Mouse (Mus musculus) embryonic stem cell, embryonic (primary cell): Measurements from ENCODE around the gene Psme3.

ENCODE experiments used
- CTCF ChIA-PET, 4 experiments: fragments of 300-600 bp in 2 of 4; fragments of 350-600 bp in 2 of 4; sonication (Branson Sonifier 250); formaldehyde crosslinking; loops; one replicate each; lab custom pipeline; 2022; ENCODE audit warnings: inconsistent platforms in 2 of 4; lab: Charles Lee
- POLR2A ChIA-PET, 4 experiments: fragments of 300-600 bp in 2 of 4; fragments of 350-600 bp in 2 of 4; sonication (Branson Sonifier 250); formaldehyde crosslinking; loops; one replicate each; lab custom pipeline; 2022; ENCODE audit warnings: antibody characterized with exemption in 4 of 4, inconsistent platforms in 1 of 4; lab: Charles Lee

Gene Psme3

DNA sequence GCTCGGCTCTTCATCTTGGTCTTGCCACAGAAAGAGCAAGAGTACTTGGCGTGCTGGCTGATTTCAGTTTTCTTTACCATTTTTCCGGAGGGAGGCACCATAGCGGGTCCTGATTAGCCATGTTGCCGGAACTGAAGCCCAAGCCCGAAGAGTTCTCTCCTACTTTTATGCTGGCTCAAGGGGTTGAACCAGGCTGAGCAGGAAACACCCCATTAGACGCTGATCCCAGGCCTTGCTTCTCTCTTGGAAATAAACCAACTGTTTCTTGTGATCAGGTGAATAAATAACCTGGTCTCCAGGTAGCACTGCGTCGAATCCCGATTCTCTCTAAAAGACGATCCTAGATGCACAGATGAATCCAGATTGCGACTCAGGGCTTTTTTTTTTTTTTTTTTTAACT, 37.4 kb downstream of the Psme3 start:
- ChIA-PET CTCF (interaction anchor here (0.7 to 1.8 kb wide), 7 partner anchors 20 to 353 kb away, joined by 3 to 12 read pairs (median 4); no protein-coding TSS in a partner anchor), POLR2A (interaction anchor here (0.6 to 1.7 kb wide), 9 partner anchors 9 to 707 kb away, joined by 3 to 9 read pairs (median 4); partner anchors contain the start of gene Rpl27 (in 1 of the 4))

DNA sequence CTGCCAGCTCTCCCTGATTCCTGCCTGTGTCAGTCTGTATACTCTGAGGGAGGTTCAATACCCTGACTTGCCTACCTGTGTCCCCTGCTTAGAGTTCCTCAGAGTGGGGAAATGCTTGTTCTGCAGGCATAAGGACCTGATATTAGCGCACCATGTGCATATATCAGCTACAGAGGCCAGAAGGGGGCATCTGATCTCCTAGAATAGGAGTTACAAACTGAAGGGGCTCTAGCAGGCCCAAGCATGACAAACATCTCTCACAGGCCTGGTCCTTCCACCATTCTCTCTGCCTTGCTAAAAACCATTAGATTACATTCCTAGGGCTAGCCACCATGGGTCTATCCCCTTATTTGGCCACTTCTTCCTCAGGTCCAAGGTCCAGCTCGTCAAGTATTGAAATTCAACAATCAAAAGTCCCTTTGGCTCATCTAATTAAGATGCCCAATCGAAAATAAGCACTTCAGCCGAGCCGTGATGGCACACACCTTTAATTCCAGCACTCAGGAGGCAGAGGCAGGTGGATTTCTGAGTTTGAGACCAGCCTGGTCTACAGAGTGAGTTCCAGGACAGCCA, 38.5 kb downstream of the Psme3 start:
- CTCF ChIA-PET = interaction anchor here in 3 of 4 experiments (0.5 to 1.8 kb wide), 4 partner anchors 41 to 198 kb away, joined by 4 to 8 read pairs (median 6); no protein-coding TSS in a partner anchor
- POLR2A ChIA-PET = interaction anchor here in 2 of 4 experiments (1.0 to 1.7 kb wide), 4 partner anchors 41 to 87 kb away, joined by 3 to 7 read pairs (median 4); partner anchors contain the start of gene Rpl27 (in 2 of the 2)

DNA sequence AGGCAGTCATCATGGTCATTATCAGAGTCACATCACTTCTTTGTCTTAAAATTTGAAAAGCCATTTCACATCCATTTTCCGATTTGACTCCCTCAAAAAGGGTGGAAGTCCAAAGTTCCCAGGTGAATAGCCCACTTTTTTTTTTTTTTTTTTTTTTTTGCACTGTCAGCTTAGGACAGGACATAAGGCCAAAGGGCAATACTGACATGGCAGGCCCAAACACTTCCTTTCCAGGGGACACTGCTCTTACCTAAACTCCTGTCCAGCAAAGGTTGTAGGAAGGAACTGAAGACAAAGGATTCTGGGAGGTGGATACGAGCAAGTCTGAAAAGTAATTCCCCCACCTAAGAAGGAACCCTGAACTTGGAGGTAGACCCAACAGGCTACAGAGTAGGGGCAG, 39.9 kb downstream of the Psme3 start:
- POLR2A ChIA-PET = interaction anchor here in 2 of 4 experiments (0.6 kb wide), 2 partner anchors 9 to 51 kb away, joined by 3 read pairs; no protein-coding TSS in a partner anchor

DNA sequence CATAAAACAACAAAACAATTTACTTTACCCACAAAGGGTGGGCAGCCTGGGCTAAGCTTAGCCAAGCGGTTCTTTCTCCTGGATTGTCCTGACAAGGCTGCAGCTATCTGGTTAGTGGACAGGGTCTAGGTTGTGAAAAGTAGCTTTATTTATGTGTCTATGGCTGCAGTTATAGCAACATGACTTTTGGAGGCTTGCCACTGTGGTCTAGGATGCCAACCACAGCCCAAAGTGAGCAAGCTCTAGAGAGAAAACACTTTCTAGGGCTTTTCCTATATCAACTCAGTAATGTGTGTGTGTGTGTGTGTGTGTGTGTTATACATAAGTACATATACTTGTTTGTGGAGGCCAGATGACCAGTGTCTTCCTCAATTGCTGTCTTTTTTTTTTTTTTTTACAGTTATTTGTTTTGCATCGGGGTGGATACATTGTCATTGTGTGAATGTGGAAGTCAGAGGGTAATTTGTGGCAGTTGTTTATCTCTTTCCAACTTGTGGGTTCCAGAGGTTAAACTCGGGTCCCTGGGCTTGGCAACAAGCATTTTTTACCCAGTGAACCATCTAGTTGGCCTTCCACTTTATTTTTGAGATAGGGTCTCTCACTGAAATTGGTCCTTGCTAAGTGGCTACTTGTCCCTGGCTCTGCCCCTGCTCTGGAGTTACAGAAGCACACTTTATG, 41.6 kb downstream of the Psme3 start:
- ChIA-PET CTCF (no interaction called here), POLR2A (interaction anchor here in 3 of 4 experiments (0.8 to 1.9 kb wide), 7 partner anchors 9 to 84 kb away, joined by 3 to 5 read pairs (median 4); partner anchors contain the start of gene Rpl27 (in 2 of the 3))

More for the DNA sequence above, 39.9 kb downstream of the Psme3 start:
- CTCF ChIA-PET = interaction anchor here in 2 of 4 experiments (0.5 to 1.1 kb wide), 3 partner anchors 20 to 430 kb away, joined by 3 to 5 read pairs (median 3); no protein-coding TSS in a partner anchor

DNA sequence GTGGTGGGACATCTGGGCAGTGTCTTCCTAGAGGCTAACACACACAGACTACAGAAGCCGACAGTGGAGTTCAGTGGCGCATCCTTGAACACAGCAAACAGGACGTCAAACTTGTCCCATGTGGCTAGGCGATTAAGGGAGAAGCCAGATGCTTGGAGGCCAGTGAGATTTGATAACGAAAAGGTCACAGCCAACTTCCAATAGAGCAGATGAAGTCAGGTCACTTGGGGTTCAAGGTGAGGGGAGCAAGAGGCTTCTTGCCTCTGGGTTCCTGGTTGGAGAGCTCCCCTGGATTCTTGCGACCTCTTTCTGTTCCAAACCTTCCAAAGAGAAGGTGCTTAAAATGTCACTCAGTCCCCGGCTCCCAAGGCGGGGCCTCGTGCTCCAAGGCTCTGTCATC, 43.8 kb downstream of the Psme3 start:
- ChIA-PET POLR2A (interaction anchor here in 2 of 4 experiments (0.6 to 1.6 kb wide), 4 partner anchors 21 to 290 kb away, joined by 3 to 6 read pairs (median 4); partner anchors contain the start of genes Naglu (in 1 of the 2) and Rpl27 (in 1 of the 2)), CTCF (interaction anchor here in 1 of 4 experiments (0.6 to 1.4 kb wide), 2 partner anchors 13 to 25 kb away, joined by 3 read pairs; no protein-coding TSS in a partner anchor)

DNA sequence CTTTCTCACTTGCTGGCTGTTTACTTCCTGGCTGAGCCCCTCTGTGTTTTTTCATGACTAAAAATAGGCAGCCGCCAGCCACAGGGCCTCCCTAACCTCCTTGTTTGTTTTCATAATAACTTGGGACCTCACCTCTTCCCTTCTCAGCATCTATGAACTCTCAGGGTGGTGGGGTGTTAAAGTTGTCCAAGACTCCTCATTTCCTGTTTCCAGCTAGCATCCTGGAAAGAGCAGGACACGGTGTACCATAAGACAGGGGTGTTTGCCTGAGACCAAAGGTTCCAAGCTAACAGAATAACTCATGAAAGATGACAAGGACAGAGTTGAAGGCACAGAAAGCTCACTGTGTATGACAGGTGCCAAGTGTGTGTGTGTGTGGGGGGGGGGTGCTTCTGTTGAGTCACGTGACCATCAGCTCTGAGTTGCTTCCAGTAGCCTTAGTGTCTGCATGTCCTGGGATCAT, 44.7 kb downstream of the Psme3 start:
- ChIA-PET POLR2A (interaction anchor here in 1 of 4 experiments (1.6 kb wide), 1 partner anchor 81 kb away, joined by 6 read pairs; the partner anchor contains the start of gene Rpl27), CTCF (no interaction called here)

DNA sequence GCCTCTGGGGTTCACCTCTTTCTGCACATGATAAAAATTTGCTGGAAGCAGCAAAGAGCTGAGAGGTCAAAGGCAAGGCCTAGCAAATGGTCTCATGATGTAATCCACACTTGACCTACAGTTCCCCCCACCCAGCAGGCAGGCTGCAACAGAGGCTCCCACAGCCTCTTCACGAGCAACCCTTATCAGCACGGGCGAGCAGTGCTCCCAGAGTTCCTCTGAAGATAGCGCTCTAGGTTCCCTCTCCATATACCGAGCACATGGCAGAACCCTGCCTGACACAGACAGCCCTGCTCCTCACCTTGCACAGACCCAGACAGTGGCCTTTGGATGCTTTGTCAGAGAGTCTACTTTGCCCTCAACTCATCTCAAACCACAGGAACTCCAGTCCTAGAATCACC, 48.5 kb downstream of the Psme3 start:
- ChIA-PET POLR2A (interaction anchor here in 1 of 4 experiments (0.6 kb wide), 1 partner anchor 175 kb away, joined by 6 read pairs; no protein-coding TSS in a partner anchor), CTCF (no interaction called here)

DNA sequence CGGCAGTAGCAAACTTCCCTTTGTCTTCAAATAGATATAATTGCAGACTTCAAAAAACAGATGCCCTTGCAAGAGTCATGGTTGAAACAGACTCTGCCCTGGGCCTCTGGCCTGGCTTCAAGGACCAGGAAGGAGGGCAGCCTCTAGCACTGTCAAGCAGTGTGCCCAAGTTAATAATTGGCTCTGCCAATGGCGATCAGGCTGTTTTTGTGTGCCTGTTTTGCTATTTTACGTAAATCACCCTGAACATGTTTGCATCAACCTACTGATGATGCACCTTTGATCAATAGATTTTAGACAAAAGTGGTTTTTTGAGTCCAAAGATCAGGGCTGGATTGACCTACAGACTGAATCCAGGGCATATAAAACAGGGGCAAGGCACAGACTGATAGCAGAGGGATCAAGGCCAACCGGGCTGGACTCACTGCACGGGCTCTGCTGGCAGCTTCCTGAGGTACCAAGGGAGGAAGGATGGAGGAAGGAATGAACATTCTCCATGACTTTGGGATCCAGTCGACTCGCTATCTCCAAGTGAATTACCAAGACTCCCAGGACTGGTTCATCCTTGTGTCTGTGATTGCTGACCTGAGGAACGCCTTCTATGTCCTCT, 51.4 kb downstream of the Psme3 start, which contains the start of gene G6pc:
Gene G6pc (plus strand): TSS at position 236 of the 610 bp plus-strand sequence.
- ChIA-PET CTCF (interaction anchor here in 1 of 4 experiments (0.5 kb wide), 1 partner anchor 18 kb away, joined by 3 read pairs; no protein-coding TSS in a partner anchor), POLR2A (no interaction called here)

DNA sequence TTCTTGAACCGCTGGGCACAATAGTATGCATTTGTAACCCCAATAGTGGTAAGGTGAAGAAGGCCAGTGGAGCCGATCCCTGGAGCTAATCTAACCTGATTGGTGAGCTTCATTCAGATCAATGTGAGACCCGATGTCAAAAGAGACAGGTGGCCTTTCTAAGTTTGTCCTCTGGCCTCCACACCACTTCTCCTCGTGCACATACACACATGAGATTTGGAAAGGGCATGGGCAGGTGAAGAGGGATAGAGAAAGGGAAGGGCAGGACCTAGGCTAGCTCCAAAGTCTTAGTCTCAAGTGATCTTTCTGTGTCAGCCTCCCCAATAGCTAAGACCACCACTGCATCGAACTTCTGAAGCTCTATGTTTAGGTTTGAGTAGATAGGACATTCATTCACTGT, 54.1 kb downstream of the Psme3 start:
- ChIA-PET POLR2A (interaction anchor here in 1 of 4 experiments (0.8 kb wide), 1 partner anchor 10 kb away, joined by 4 read pairs; no protein-coding TSS in a partner anchor), CTCF (interaction anchor here in 2 of 4 experiments (1.0 to 1.9 kb wide), 3 partner anchors 23 to 1072 kb away, joined by 3 to 5 read pairs (median 3); no protein-coding TSS in a partner anchor)
